Mouse (Mus musculus) neutrophil, adult 5-6 weeks (primary cell): Measurements from ENCODE around the gene Bcas3. TPM values are rescaled to one million over a fixed set of nuclear protein-coding genes. Genes with fewer than 3 reads are reported as not detected.
"Not testable (repeated sequence)": the region's sequence is repeated elsewhere in the genome, so short reads cannot be mapped to it uniquely, and the experiment has no call there.

Source experiments
- ATAC-seq: fragments of 151-379, 151-347 bp; 2 replicates; pipeline ENCODE4 v1.8.0; 2017; ENCODE audit warnings: mild to moderate bottlenecking, moderate TSS enrichment; ENCODE audit not compliant: insufficient number of reproducible peaks, poor library complexity, low FRiP score, severe bottlenecking; ENCODE audit errors: extremely low read depth
- total RNA-seq: library from RNA; stranded (forward); fragments of 200-1000 nt; gene quantifications from 2 replicates; pipeline ENCODE4 v1.2.3, GENCODE M21; 2017

Gene Bcas3
- total RNA-seq, 1 experiment from 2014 or later = 38.4 TPM

DNA sequence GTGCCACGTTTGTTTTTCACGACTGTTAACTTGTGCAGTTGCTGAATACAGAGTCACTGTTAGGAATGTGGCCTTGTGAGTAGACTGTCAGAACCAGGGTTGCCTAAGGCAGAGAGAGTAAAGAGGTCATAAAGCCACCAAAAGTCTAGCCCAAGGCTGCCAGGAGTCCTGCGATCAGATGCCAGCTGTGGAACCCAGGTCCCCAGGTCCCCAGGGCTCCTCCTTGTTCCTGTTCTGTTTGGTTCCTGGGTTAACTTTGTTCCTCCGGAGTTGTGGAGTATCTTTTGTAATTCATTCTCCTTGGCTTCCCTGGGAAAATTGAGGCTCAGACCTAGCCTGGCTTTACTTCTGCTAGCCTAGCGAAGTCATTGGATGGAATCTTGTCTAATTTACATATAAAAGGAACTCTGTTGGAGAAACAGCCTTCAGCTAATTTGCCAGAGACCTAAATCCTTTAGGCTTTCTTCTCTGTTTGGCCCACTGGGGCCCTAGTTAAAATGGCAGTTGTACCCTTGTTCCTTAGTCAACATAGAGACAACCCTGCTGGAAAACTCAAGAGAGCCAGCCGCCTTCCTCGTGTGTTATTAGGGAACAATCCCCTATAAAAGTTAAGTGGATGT, 361.5 kb downstream of the Bcas3 start:
- no peak for ATAC-seq

DNA sequence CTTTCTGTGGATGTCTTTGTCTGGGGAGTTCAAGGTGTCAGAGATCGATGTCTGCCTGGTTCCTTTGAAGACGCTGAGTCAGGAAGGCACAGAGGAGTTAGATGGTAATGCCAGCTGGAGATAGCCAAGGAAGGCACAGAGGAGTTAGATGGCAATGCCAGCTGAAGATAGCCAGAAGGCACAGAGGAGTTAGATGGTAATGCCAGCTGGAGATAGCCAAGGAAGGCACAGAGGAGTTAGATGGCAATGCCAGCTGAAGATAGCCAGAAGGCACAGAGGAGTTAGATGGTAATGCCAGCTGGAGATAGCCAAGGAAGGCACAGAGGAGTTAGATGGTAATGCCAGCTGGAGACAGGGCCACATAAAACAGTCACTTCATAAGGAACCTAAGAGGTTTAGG, 363.8 kb downstream of the Bcas3 start:
- not testable (repeated sequence) for ATAC-seq

DNA sequence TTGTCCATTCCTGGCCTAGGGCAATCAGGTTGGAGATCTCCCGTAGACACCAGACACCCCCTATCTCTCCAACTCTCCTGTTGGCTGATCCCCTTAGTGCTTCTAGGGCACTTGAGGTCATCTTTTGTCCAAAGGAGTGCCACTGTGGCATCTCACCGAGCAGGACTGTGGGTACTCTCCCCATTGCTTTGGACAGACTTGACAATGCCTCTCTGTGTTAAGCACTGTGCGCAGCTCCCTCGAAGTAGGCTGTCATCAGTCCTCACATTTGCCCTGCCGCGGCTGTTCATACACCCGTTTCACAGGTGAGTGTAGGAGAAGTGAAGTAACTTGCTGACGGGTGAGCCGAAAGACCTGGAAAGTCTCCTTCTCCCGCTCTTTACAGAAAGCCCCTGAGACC, 366.1 kb downstream of the Bcas3 start:
- no peak for ATAC-seq

DNA sequence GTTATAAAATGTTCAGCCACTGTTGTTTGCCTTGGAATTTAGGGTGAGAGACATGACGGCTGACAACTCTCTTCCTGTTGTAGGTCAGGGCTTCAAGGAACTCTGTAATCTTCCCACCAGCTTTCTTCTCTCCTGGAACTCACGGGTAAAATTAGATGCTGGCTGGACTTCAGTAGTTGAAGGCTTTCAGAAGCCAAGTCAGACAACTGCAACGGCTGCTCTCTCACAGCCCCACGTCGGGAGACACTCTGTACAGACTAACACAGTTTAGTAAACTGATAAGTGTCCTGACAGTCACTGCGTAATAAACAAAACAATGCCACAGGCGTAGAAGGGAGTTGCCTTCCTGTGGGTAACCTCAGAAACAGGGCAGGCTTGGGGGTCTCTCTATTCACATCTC, 366.8 kb downstream of the Bcas3 start:
- ATAC-seq = no peak

DNA sequence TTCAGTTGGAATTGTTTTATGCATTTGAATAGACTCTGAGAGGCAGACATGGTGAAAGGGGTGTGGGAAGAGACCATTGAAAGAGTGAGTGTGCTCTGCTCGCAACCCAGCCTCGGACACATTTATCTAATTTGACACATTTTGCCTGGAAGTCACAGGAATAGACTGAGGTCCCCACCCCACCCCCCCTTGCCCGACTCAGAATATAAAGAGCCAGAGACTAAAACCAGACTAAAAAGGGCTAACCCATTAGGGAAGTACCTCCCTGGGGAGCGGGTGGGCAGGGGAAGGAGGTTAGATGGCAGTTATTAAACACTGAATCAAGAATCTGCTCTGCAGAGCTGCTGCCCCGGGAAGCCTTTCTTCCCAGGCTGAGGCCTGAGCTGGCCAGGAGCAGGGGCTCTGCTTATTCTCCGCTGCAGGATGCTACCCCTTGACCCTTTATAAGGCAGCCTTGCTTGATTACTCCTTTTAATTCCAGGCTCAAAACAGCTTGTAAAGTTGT, 367.4 kb downstream of the Bcas3 start:
- ATAC-seq = no peak

DNA sequence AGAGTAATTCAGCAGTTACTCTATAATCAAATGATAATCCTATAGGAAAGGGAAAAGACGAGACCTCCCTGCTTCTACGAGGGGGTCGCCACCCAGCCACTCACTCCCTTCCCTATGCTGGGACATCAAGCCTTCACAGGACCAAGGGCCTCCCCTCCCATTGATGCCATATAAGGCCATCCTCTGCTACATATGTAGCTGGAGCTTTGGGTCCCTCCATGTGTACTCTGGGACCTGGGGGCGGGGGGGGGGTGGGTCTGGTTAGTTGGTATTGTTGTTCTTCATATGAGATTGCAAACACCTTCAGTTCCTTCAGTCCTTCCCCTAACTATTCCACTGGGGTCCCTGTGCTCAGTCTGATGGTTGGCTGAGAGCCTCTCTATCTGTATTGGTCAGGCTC, 369.0 kb downstream of the Bcas3 start:
- ATAC-seq = no peak

DNA sequence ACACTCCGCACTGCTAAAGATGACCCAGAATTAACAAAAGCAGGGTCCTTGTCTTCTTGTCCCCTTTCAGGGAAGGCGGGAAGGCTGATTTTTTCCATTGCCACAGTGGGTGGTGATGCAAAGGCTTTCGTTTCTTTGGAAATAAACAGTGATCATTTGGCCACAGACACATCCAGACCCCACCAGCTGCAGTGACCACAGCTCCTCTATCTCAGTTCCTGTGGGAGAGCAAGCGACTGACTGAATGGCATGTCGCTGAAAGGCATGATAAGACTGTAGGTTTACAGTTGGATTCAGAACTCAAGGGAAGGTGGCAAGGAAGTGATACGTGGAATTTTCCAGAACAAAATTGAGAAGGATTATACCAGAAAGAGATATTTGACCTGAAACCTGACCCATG, 371.2 kb downstream of the Bcas3 start:
- no peak for ATAC-seq

DNA sequence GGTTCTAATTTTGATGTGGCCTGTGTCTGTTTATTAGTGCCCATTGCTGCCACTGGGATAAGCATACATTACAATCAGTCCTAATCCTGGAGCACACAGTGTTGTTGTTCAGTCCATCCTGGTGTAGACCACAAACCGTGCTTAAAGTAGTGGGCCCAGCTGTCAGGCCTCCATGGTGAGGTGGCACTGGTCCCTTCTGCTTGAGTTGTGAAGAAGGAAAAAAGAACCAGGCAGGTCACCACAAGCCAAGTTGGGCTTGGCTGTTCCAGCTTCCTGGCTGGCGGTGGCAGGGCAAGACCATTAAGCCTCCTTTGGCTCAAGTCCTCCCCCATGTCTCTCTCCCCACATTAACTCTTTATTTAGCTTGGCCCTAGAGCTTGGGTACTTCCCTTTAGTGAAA, 376.8 kb downstream of the Bcas3 start:
- ATAC-seq = no peak

DNA sequence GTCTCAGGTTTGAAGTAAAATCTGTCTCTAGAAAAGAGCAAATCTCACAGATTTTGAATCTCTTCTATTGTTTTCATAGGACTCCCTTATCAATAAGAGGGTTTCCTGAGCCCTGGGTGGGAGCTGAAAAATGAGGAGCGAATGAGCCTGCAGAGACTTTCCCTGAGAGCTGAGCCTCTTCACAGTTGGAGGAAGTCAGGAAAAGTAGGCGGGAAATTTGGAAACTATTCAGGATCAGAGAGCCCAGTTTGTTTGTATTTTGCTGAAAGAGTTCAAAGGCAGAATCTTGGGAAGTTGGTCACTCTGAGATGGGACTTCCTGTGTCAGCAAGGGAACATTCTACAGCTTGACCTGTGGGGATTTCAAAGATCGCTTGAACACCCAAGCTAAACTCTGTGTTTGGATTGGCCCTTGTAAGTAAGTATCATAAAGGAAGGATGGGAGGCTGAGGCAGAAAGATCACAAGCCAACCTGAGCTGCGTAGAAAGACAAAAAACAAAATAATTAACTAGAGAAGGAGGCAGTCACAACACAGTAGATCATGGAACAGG, 379.6 kb downstream of the Bcas3 start:
- no peak for ATAC-seq

DNA sequence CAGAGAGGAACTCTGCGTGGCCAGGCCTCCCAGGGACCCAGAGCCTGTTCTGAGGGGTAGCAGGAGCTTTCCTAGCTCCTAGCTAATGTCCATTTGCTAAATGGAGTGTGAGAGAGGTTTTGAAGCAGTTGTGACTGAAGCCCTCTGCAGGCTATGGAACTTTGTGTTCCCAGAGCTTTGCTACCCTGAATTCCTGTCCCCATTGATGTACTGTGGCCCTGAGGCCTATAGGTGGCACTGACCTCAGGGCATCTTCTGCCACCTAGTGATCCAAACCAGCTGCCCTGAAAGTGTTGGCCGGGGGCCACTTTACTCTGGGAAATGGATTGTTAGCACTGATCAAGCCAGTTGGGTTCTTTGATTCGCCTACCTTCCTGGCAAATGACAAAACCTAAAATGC, 380.6 kb downstream of the Bcas3 start:
- ATAC-seq = no peak

DNA sequence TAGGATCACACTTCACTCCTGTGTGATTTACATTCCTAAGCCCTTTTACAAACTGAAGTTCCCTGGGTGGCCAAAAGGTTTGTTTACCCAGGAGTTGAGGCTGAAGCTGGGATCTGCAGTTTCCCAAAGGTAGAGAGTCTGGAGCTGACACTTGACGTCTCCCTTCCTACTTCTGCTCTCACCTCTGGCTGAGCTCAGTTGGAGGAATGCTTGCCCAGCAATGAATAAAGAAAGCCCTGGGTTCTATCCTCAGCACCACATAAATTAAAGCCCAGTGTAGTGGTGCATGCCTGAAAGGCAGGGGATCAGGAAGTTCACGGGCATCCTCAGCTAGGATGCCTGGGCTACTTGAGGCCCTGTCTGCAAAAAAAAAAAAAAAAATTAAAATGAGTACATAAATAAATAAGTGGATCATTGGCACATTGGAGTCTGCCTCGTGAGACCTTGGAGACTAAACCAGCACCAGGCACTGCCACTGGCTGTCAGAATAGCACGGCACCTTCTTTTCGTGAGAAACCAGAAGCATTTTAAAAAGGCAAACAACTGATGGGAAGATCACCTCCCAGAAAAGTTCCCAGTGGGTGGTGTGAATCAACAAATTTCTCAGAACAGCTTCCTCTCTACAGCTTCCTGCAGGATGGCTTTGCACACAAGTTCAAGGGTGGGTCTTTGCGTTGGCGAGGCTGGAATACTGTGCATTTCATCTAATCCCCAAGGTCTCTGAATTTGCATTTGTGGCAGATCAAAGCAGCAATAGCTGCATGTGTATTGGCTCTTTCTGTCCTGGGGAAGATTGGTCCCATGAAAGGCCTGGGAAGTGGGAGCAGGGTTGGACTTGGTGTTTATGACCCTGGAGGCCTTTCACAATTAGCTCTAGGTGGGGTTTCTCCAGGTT, 381.6 kb downstream of the Bcas3 start:
- no peak for ATAC-seq

DNA sequence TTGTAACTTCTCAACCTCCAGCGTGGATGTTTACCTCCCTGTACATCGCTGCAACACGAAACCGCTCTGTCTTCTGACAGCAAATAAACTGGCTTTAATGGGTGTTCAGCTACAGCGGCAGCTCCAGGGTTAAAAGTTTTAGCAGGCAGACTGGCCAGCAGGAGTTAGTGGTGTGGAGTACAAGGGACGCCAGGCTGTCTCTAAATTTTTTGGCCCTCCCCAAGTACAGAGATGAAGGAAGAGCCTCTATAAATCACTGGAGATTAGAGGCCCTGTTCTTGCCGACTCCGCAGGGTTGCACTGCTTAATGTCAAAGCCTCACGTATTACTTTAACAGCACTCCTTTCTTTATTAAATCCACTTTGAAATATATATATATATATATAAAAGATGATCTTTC, 384.3 kb downstream of the Bcas3 start:
- no peak for ATAC-seq

DNA sequence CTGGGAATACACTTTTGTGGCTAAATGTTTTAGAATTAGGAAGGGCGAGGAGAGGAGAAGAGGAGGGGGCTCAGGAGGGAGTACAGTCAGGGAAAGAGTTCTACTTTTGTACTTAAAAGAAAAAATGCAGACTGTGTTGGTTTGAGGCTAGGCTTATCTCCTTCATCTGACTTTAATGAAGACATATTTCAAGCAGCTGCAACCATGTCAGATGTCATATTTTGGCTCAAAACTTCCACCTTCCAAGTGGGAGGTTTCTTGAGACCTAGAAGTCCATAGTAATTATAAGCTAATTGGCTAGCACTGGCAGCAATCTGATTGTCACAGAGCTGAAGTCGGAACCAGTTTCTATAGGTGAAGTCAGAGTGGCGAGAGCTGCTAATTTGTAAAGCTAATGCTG, 384.9 kb downstream of the Bcas3 start:
- no peak for ATAC-seq

DNA sequence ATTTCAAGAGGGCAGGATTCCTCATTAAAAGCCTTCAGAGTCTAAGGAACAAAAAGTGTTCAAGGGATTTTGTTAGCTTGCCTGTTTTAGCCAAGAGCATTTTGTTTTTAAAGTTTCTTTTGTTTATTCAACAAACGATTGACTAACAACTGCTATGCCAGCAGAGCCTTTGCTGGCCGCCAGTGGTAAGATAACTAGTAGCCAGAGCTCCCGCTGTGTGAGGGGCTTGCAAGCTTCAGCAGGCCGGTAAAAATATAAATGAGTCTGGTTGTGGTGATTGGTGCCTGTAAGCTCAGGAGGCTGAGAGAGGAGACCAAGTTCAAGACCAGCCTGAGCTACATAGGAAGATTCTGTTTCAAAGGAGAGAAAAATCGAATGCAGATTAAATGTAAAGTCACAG, 385.6 kb downstream of the Bcas3 start:
- no peak for ATAC-seq

DNA sequence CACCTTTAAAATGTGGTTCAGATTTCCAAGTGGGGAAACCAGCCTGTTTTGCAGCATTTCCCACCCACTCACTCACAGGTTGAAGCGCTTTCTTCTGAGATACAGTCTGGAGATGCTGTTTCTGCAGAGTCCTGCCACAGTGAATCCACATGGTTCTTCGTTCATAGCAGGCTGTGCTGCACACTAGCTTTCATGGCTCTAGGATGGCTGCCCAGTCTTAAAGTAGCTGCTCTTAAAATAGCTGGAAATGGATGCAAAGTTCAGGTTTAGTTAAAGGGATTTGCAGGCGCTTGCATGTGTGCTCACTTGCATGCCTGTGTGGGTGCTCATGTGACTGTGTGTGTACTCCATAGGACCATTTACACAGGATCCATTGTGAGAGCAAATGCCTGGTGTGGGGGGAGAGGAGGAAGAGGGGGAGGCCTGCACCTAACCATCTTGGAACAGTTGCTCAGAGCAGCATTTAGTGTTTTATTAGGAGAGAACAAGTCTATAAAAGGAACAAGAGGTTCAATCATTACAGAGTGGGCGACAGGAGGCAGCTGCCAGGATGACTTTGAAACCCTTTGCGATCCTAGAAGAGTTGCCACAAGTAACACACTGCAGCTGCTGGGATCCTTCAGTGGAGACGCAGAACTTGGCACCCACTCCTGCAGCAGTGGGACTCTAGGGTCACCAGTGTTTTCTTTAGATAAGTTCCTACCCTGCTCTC, 386.5 kb downstream of the Bcas3 start:
- ATAC-seq = no peak

DNA sequence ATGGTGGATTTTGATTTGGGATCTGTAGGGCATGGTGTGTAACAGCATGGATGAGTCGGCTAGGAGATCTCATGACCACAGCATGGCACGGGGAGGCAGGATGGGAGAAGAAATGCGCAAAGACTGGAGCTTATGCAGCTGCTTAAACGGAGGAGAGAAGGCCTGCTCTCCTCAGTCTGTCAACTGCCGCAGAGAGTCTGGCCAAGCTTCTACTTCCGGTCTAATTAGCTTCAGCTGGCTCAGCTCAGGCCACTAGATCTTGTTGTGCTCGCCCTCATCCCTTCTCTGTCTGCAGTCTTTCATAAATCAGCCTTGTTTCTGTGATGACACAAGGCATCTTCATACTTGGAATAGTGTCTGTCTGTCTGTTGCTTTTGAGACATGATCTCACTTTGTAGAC, 393.4 kb downstream of the Bcas3 start:
- no peak for ATAC-seq

DNA sequence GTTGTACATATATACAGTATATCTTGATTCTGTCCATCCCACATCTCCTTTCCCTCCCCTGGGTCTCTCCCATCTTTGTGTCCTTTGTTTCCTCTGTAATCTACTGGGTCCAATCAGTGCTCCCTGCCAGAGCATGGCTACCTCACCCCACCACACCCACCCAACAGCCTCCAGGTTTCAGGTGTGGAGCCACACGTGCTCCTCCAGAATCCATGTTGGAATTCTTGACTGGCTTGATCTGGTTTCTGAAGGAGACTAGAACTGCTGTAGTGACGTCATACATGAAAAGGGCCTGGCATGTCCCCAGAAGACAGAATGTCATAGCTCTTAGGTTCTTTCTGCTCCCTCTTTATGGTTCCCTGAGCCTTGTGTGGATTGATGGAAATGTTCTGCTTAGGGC, 395.9 kb downstream of the Bcas3 start:
- no peak for ATAC-seq

DNA sequence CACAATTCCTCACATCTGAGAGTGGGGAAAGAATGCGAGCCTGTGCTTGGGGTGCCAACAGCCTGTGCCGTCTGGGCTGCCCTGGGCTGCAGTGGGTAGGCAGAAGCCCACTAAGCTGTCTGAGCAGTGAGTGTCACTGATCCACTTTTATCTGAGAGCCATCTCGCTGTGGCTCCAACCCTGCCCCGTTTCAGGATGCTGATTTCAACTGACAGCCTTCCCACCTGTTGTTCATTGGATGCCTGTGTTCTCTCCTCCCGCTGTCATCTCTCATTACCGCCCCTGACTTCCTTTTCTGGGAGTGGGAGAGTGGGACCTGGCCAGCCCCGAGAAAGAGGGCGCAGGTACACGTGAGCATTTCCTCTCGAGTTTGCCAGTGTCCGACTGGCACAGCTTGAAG, 398.2 kb downstream of the Bcas3 start:
- no peak for ATAC-seq

DNA sequence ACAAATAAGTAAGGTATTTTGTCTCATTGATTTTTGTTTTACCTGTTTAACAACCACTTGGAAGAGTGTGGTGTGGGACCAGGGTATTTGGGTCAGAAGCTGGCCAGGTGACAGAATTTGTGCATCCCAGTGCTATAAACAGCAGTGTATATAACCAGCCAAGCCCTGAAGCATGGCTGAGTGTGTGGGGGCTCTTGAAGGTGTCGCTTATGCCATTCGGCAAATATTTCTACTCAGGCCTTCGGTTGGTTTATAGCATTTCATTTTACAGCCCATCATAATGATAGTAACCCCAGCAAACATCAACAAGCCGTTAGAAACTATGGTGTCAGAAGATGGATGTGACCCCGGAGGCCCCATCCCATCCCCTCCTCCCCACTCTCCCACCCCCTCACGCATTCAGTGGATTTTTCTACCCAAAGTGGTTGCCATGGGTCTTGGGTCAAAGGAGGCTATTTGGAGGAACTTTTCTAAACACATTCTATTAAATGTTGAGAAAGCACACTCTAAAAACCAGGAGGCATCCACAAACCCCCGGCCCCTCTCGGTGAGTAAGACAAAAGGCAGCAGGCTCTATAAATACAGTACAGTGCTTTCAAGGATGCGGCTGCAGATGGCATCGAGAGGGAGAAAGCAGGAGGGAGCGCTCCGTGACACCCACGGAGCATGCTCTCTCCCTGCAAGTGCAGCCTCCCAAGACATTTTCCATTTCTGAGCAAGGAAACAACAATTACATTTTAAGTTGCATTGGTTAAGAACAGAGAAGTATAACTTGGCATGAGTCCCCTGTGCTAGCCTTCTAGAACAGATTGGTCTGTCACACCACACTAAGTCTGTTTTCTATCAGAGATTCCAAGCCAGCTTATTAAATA, 401.9 kb downstream of the Bcas3 start:
- ATAC-seq = no peak
